Mouse (Mus musculus) adrenal gland, adult 2 months (tissue): Measurements from ENCODE around the gene Ncapd3. TPM values are rescaled to one million over a fixed set of nuclear protein-coding genes. Genes with fewer than 3 reads are reported as not detected.

Source experiments
- DNase-seq: peaks from one replicate; pipeline ENCODE4 v3.0.0; 2021
- polyA plus RNA-seq: library from polyadenylated mRNA; depleted of rRNA; stranded (reverse); fragments of >200 nt; gene quantifications from 2 replicates; pipeline ENCODE4 v1.2.3, GENCODE M21; 2012
- total RNA-seq, 2 experiments: library from RNA; stranded (reverse); gene quantifications; 2 replicates each; pipeline ENCODE4 v1.2.3; 2021

The Ncapd3 gene
- total and polyA plus RNA-seq, 3 experiments: 10.9 to 13.5 (median 12.2) TPM

- DNase-seq: no peak
Measured at GRCm38 (mm10) chr9:27043892-27044291, 13.9 kb downstream of the Ncapd3 start.

- no peak for DNase-seq
Measured at GRCm38 (mm10) chr9:27049492-27049891, 19.5 kb downstream of the Ncapd3 start.

DNA sequence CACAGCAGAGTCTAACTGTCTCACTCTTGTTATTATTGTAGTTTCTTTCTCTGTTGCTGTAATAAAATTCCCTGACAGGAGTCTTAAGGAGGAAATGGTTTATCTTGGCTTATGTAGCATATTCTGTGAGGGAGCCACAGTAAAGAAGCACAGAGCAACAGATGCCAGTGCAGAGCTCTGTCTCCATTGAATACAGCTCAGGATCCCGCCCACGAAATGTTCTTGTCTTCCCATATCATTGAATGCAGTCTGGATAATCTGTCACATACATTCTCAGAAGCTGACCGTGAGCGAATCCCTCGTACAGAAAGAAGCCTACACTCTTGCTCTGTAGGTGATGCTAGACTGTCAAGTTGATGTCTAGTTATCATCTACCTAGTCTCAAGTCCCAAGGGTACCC lies 28.4 kb downstream of the Ncapd3 start:
- DNase-seq: no peak

GRCm38 (mm10) chr9:27070895-27071294 lies 40.9 kb downstream of the Ncapd3 start:
- DNase-seq: no peak

GRCm38 (mm10) chr9:27074677-27075076 lies 44.7 kb downstream of the Ncapd3 start:
- DNase-seq: no peak

GRCm38 (mm10) chr9:27075812-27076211 lies 45.8 kb downstream of the Ncapd3 start:
- no peak for DNase-seq

- DNase-seq: no peak
Measured at GRCm38 (mm10) chr9:27086256-27086655, 56.3 kb downstream of the Ncapd3 start.

- no peak for DNase-seq
Measured at GRCm38 (mm10) chr9:27087402-27087801, 57.4 kb downstream of the Ncapd3 start.

DNA sequence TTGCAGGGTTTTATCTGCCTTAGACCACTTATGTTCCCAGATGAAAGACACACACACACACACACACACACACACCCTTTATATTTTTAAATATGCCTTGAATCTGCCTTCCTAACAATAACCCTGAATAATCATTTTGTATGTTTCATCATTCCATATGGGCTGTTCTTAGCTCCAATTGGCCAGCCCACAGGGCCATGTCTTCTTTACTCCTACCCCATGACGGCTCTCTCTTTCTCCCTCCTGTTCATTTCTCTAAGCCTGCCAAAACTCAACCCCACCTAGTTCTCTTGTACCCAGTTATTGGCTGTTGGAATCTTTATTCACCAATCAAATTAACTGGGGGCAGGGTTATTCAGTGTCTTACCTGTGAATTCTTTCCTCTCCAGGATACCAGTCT lies 60.2 kb downstream of the Ncapd3 start:
- no peak for DNase-seq

DNA sequence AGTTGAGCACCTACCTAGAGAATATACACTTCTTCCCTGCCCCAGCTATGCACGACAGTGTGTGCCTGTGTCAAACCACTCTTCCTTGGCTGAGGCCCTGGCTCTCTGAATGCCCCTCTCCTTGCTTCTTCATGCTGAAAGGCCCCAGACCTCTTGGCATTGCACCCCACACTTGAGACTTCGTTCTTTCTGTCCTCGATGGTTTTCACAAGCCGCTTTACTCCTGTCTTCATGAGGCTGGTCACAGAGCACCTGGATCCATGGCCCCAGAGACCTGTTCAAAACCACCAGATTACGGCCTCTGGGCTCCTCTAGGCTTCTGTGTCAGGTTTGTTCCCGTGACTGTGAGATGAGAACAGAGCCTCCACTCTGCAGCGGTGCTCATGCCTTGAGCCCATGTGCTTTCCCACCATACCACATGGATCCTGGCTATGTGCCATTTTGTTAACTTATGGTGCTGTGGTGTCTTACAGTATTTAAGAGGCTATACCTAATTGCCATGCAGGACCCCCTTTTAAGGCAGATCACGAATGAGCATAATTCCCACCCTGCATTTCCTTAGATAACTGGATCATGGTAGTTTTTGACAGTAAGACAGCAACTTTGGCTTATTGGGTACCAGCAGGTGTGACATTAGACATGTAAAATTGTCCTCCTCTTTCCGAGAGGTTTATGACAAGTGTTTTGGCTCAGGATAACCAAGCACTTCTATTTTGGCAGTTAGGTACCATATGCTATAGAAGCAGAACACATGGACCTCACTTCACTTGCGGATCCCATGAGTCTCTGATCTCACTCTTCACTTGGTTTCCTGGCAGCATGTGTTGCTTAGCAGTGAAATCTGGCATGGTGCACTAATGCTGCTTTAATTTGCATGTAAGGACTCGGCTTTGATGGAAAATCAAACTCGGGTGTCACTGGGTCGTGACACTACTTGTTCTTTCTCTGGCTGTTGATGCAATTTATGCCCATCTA lies 61.1 kb downstream of the Ncapd3 start:
- DNase-seq: no peak

GRCm38 (mm10) chr9:27092916-27093315 lies 62.9 kb downstream of the Ncapd3 start:
- no peak for DNase-seq

GRCm38 (mm10) chr9:27098092-27098491 lies 68.1 kb downstream of the Ncapd3 start:
- DNase-seq: peak; percentile 31

DNA sequence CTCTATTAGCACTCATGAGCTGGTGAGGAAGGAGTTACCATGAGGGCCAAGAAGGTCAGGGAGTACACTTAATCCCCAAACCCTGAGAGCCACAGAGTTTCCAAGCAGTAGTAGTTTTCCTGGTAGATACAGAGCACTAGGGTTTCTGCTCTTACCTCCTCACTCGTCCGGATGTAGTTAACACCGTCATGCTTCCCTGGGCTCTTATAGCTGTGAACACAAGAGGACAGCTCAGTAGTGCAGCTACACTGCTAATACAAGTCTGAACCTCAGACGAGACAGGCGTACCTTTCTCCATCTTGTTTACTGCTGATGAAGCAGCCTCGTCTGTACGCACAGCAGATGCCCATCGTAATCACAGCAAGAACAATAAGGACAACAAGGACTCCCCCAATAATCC lies 68.6 kb downstream of the Ncapd3 start:
- no peak for DNase-seq

DNA sequence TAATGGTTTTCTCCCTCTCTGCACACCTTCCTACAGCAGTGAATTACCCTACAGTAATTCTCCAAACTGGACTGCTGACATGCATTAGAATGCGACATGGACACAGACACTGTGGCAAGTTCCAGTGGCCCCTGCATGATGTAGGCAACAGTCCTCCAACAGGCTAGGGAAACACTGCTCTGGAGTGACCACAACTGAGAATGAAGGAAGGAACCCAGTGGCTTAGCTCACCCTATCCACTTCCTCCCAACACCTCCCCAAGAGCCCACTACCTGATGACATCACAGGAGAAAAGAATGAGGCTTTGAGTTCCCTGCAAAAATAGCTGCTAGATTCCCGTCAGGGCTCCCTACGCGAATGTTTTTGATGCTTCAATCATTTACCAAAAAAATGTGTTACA lies 69.5 kb downstream of the Ncapd3 start:
- no peak for DNase-seq

- no peak for DNase-seq
Measured at GRCm38 (mm10) chr9:27101466-27101865, 71.5 kb downstream of the Ncapd3 start.

DNA sequence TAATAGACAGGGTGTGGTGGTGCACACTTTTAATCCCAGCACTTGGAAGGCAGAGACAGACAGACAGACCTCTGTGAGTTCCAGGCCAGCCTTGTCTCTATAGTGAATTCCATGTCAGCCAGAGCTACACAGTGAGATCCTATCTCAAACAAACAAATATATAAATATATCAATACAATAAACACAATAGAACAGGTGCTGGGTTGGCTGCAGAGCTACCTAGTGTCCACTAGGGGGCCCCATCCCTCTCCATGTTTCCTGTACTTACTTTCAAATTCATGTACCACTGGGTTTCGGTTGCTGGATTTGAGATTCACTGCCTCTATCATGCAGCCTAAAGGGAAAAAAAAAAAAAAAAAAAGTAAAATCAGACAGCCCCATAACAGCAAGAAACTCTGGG lies 76.1 kb downstream of the Ncapd3 start:
- DNase-seq: peak; percentile 40

DNA sequence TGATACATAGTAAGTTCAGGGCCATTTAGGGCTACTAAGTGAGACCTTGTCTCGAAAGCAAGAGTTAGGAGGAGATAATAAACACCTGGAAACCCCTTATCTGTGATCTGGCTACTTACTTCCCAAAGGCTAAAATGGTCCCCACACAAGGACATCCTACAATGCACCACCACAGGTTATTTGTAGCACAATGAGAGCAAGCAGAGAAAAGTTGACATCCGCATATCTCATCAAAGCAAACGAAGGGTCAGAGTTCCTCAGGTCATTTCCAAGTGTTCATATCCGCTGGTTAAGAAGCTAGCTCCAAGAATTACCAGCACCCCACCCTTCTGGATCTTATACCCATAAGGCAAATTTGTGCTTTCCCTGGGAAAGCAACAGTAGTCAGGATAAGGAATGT lies 78.5 kb downstream of the Ncapd3 start:
- DNase-seq: peak; percentile 42

GRCm38 (mm10) chr9:27109533-27110514 lies 79.8 kb downstream of the Ncapd3 start:
- peak; percentile 81 for DNase-seq

DNA sequence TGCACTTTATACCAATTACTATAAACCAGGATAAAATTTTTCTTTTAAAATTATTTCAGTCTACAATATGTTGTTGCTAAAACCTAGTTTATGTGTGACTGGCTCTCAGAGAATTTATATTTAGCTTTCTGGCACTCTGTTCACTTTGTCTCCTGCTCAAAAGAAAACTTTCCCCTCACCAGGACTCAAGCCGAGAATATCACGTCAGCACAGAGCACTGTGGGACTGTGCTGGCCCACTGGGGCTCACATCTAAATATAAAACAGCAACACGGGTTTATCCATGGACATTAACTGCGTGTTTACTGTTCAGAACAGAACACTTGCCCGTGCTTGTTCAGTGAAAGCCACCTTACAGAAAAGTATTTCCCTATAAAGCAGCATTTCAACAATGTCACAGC lies 80.7 kb downstream of the Ncapd3 start:
- DNase-seq: no peak

GRCm38 (mm10) chr9:27111756-27112155 lies 81.8 kb downstream of the Ncapd3 start:
- no peak for DNase-seq

DNA sequence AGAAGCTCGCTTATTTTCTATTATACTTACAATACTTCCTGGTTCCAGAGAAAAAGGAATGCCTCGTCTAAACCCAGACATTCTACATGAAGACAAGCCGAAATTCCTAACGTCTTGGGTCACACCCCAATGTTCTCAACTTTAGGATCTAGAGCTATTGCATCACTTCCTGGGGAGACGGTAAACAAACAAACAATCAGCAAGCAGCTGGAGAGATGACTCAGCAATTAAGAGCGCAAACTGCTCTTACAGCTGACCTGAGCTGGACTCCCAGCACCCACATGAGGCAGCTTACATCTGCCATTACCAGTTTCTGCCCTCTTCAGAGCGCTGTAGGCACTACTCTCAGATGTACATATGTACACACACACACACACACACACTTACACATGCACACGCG lies 91.3 kb downstream of the Ncapd3 start:
- DNase-seq: no peak

GRCm38 (mm10) chr9:27122076-27122475 lies 92.1 kb downstream of the Ncapd3 start:
- no peak for DNase-seq

DNA sequence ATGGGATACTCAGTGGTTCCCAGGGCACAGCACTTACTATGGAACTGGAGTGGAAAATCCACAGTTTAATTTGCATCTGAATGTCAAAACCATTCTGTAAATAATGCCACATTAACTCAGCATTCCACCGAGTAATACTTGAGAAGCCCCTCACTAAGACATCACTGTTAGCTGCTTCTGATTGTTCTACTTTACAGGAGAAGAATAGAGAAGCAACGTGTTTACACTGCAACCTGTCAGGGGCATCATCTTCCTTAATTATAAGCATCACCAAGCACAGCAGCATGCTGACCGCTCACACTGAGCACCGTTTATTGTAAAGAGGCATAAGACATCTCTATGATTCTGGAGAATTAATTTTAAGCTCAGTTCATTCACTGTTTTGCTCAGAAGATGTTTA lies 93.0 kb downstream of the Ncapd3 start:
- DNase-seq: no peak
